In the genomic region with DNA sequence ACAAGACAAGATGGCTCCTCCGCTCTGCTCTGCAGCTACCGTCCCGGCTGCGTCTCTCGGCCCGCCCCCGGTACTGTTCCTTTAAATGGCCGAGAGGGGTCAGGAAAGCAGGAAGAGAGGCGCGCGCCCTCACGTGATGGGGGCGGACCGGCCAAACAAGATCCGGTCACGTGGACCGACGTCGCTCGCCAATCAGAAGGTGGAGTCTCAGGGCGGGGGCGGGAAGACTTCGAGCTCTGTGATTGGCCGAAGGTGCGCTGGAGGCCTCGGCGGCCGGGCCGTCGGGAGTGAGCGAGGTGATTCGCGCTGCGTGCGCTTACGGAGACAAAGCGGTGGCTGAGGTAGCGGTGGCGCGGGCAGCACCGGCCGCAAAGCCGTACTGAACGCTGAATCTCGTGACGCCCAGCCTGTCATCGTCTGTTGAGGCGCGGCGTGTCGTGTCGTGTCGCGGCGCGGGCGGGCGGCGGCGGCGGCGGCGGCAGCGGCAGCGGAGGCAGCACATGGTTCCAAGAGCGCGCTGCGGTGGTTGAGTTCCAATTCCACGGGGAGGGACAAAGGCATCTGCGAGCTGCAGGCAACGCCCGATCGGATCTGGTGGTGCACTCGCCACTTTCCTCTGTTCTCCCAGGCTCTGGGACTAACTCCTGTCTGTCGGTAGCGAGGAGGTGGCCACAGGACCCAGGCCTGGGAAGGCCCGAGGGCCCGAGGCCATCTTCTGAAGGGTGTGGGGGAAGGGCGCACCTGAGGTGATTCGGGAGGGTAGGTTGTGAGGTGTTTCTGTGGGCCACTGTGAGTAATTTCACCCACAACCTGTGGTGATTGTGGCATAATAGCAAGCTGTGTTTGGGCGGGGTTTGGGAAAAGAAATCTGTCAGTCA, we compare ENCODE assay signal across 8 mouse cellular contexts. TPM values are rescaled to one million over a fixed set of nuclear protein-coding genes. Genes with fewer than 3 reads are reported as not detected.
DNase-seq lines count a peak whose midpoint lies in the region; ATAC-seq and TF ChIP-seq lines count a peak whose summit lies in the region.

A gene (plus strand): TSS at position 228 of the 878 bp plus-strand sequence.

- no peak for TF ChIP-seq POLR2A in bone marrow macrophage, adult 2 months (IDR thresholded peaks at IDR 0.05; ENCODE audit: borderline replicate concordance, low read depth, low read length)
- TF ChIP-seq POLR2A in embryonic fibroblast, embryonic 13.5 days (IDR thresholded peaks at IDR 0.05; ENCODE audit: low read depth, low read length) = peak; percentile 95

- no peaks in the 10 kb centered on the region for H3K27me3 ChIP-seq in kidney, embryonic 14.5 days (ENCODE audit: control insufficient read depth, insufficient read depth, low read length)
- H3K27me3 ChIP-seq in limb, embryonic 15.5 days = no peaks in the 10 kb centered on the region

- ATAC-seq in kidney, embryonic 14.5 days (ENCODE audit: low FRiP score, low TSS enrichment) = peak; percentile 98
- peak; percentile 97 for ATAC-seq in limb, embryonic 15.5 days (ENCODE audit: insufficient number of reproducible peaks, low FRiP score, low TSS enrichment, low read depth)

- peaks cover 17% of the 10 kb centered on the region for H3K9me3 ChIP-seq in kidney, embryonic 14.5 days (ENCODE audit: control insufficient read depth, low read length)
- H3K9me3 ChIP-seq in limb, embryonic 15.5 days = peaks cover 9% of the 10 kb centered on the region; the same call in 1 of the 2 replicates

- DNase-seq in A20 (ENCODE audit: low read depth, low spot score) = peak; percentile 99
- peak; percentile 97 to 98 for DNase-seq in heart, adult 9 months (ENCODE audit: low spot score in 2 of 2)
- DNase-seq in monocyte, adult 2 months (ENCODE audit: low read depth in 1 of 2, low spot score in 2 of 2) = peak; percentile 88 to 92
- peak; percentile 95 to 97 for DNase-seq in spleen, postnatal 36 days (ENCODE audit: low spot score in 2 of 2)

- peak within 1 kb of the TSS; percentile 97 for H3K9ac ChIP-seq in kidney, embryonic 14.5 days (ENCODE audit: low read depth, low read length)
- H3K9ac ChIP-seq in limb, embryonic 15.5 days = peak within 1 kb of the TSS; percentile 96

- TF ChIP-seq CTCF in bone marrow macrophage, adult 2 months (IDR thresholded peaks at IDR 0.05; ENCODE audit: low read depth, low read length) = no peak
- no peak for TF ChIP-seq CTCF in embryonic fibroblast, embryonic 13.5 days (IDR thresholded peaks at IDR 0.05; ENCODE audit: borderline replicate concordance, insufficient read depth, low read length)

- H3K4me1 ChIP-seq in bone marrow macrophage, adult 2 months (ENCODE audit: control insufficient read depth, insufficient read depth, low read length) = no peaks in the 10 kb centered on the region; the same call in 1 of the 2 replicates
- H3K4me1 ChIP-seq in embryonic fibroblast, embryonic 13.5 days (ENCODE audit: control insufficient read depth, insufficient read depth, low read length) = peaks cover 2% of the 10 kb centered on the region; the same call in 1 of the 2 replicates
- H3K4me1 ChIP-seq in kidney, embryonic 14.5 days (ENCODE audit: control insufficient read depth, insufficient read depth, low read length) = no peaks in the 10 kb centered on the region; the same call in 1 of the 2 replicates
- H3K4me1 ChIP-seq in limb, embryonic 15.5 days = peaks cover 10% of the 10 kb centered on the region

- peak within 1 kb of the TSS; percentile 89 for H3K27ac ChIP-seq in bone marrow macrophage, adult 2 months (ENCODE audit: insufficient read depth, low read depth, low read length)
- peak within 1 kb of the TSS; percentile 55 for H3K27ac ChIP-seq in embryonic fibroblast, embryonic 13.5 days (ENCODE audit: insufficient read depth, low read length)
- H3K27ac ChIP-seq in kidney, embryonic 14.5 days (ENCODE audit: low read depth, low read length) = peak within 1 kb of the TSS; percentile 95
- H3K27ac ChIP-seq in limb, embryonic 15.5 days = peak within 1 kb of the TSS; percentile 96

- WGBS in kidney, embryonic 14.5 days = 2% methylated on average over 71 of the region's 81 CpGs
- WGBS in limb, embryonic 15.5 days = 1% methylated on average over 80 of the region's 81 CpGs

- peak within 1 kb of the TSS; percentile 73 for H3K4me2 ChIP-seq in kidney, embryonic 14.5 days (replicated peaks; ENCODE audit: low read depth, low read length)
- H3K4me2 ChIP-seq in limb, embryonic 15.5 days = peak within 1 kb of the TSS; percentile 76

- H3K36me3 ChIP-seq in kidney, embryonic 14.5 days (ENCODE audit: control insufficient read depth, insufficient read depth, low read length) = peaks cover 23% of the 10 kb centered on the region
- H3K36me3 ChIP-seq in limb, embryonic 15.5 days = peaks cover 39% of the 10 kb centered on the region

- peak within 1 kb of the TSS; percentile 94 for H3K4me3 ChIP-seq in bone marrow macrophage, adult 2 months (ENCODE audit: insufficient read depth, low read length)
- H3K4me3 ChIP-seq in embryonic fibroblast, embryonic 13.5 days (ENCODE audit: insufficient read depth, low read length) = peak within 1 kb of the TSS; percentile 97
- H3K4me3 ChIP-seq in kidney, embryonic 14.5 days (ENCODE audit: low read length) = peak within 1 kb of the TSS; percentile 84
- H3K4me3 ChIP-seq in limb, embryonic 15.5 days = peak within 1 kb of the TSS; percentile 91

RNA-seq across cellular contexts. Expression of the gene that starts here (rescaled TPM):
- polyA plus RNA-seq in bone marrow macrophage, adult 2 months (2012; ENCODE audit: insufficient read depth, insufficient read length, missing spikeins) = 17.5 and 18.1 TPM in 2 replicates
- 61.9 and 72.0 TPM in 2 replicates for polyA plus RNA-seq in embryonic fibroblast, embryonic 13.5 days (2011; ENCODE audit: insufficient read length, low read depth, missing spikeins)
- polyA plus RNA-seq in kidney, embryonic 14.5 days (2014; fragmentation: Nextera tagmentation; extraction: Ambion mirVana) = 18.2 and 23.7 TPM in 2 replicates
- polyA plus RNA-seq in limb, embryonic 15.5 days (2015; fragmentation: Nextera tagmentation; extraction: Ambion mirVana) = 23.5 and 26.0 TPM in 2 replicates

Comparison
In these comparisons a context has a peak if more than half of its experiments do, and no peak if none do; other contexts are left out.
1. Peak in every context shown above with its lines: DNase-seq, ATAC-seq, H3K4me3 ChIP-seq and H3K27ac ChIP-seq.